Mouse (Mus musculus) heart, postnatal 36 days (tissue): Measurements from ENCODE around the gene Peli2. TPM values are rescaled to one million over a fixed set of nuclear protein-coding genes. Genes with fewer than 3 reads are reported as not detected.

ENCODE experiments used
- DNase-seq, 2 experiments: peaks; one replicate each; pipeline ENCODE4 v3.0.0; 2021 to 2022
- intact Hi-C: fragments of 180-260 bp; cut with DNase I; formaldehyde crosslinking; loops from one replicate; pipeline ENCODE4 v1.15.1; 2025
- total RNA-seq, 2 experiments: library from RNA; stranded (reverse); gene quantifications; 2 replicates each; pipeline ENCODE4 v1.2.3; 2021

Peli2 gene
- total RNA-seq, 2 experiments from 2014 or later, result 17.1 to 22.9 TPM

DNA sequence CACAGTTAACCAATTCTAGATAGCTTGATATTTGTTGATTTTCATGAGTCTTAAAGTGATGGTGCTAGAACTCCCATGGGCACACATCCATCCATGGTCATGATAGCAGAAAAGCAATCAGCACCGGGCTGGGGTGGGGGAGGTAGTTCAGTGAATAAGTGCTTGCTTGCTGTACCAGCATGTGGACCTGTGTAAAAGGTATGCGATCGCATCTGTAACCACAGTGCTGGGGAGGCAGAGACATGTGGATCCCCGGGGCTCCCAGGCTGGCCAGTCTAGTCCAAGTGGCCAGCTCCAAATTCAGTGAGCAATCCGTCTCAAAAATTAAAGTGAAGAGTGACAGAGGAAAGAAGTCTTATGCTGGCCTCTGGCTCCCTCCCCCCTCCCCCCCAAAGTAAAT, 3.4 kb downstream of the Peli2 start:
- intact Hi-C loops, result loop anchor here (5.0 to 10.0 kb wide), 6 partner anchors 68 to 941 kb away; partner anchors contain the start of genes Ap5m1 and Exoc5
- DNase-seq, result no peak

DNA sequence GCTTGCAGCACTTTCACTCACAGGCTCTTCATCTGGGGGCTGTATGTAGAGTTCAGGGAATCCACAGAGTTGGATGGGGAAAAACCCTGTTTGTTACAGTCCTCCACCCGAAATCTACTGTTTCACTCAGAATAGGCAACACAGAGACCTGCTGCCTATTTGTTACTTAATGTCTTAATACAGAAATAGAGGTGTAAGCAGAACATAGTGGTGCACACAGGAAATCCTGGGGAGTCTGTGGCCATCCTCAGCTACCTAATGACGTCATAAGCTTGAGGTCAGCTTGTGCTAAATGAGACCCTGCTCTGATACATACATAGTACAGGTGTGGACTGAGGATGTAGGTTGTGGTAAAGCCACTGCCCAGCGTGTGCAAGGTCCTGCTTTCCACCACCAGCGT, 4.2 kb downstream of the Peli2 start:
- intact Hi-C loops, result loop anchor here (5.0 to 10.0 kb wide), 6 partner anchors 67 to 940 kb away; partner anchors contain the start of genes Ap5m1 and Exoc5
- no peak for DNase-seq

DNA sequence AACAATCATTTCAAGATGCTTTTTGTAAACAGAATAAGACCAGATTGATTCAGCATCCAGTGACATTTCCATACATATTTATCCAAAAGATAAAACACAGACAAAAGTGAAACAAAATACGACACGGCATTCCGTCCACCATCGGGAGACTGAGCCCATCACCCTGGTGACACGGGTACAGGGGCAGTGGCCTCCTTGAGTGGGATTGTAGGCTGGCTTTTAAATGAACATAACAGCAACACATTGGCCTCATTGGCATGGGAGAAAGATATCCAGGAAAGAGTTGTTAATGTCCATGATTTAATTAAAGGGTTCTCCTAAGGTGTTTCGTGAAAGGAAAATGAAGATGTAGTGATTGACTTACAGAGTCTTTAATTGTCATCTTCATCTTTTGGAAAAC, 5.3 kb downstream of the Peli2 start:
- intact Hi-C loops, result loop anchor here (10.0 kb wide), 1 partner anchor 939 kb away; the partner anchor contains the start of genes Ap5m1 and Exoc5
- no peak for DNase-seq

DNA sequence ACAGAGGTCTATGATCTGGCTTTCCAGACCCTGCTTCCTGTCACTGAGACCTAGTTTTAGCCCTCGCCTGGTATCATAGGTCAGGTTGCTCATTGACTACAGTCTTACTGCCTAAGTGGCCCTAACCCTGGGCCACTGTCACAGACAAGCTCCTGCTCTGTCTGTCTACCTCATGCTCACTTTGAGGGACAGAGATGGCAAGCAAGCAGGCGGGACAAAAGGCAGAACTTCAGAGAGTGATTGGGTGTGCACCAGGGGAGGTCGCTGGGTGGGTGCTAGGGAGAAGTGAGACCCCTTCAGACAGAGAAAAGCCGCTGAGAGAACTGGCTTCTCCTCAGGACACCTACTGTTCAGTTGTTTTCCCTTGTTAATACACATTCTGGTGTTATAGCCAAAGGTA, 6.3 kb downstream of the Peli2 start:
- DNase-seq, result no peak
- intact Hi-C loops, result loop anchor here (10.0 kb wide), 1 partner anchor 938 kb away; the partner anchor contains the start of genes Ap5m1 and Exoc5

DNA sequence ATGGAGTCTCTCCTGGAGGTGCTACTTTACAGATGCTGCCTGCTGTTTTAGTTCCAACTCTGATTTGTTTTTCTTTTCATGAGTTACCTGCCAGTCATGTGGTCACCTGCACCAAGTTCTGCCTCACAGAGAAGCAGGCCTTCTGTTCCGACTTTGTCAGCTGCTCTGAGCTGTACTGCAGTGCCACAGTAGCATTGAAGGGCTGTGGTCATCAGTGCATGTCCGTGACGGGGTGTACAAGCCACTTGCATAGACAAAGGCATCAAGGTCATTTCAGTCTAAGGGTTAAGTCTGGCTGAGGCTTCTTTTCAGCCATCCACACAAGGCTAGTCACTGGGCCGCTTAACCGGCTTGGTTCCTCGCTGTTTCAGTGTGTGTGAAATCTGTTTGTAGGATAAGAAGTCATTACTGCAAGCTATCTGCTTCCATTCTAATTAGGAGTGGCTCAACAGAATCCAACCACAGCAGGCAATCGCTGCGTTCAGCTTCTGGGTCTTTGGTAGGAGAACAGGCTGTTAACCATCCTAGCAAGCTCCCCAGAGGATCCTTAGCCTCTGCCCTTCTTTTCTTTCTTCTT, 7.1 kb downstream of the Peli2 start:
- DNase-seq, result no peak
- intact Hi-C loops, result loop anchor here (10.0 kb wide), 1 partner anchor 937 kb away; the partner anchor contains the start of genes Ap5m1 and Exoc5

DNA sequence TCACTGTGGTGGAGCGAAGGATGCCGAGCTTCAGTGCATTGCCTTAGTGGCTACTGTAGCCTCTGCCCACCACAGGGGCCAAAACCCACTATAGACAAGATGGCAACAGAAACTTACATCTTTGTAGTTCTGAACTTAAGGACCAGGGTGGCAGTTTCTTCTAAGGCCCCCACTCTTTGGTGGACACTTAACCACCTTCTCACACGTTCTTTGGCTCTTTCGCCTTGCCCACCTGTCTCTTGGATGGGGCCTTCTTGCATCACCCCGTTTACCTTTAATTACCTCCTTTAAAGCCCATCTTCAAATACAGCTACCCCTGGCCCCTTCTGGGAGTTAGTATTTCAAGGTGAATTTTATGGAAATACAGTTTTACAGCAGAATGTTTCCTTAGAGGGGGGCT, 8.1 kb downstream of the Peli2 start:
- intact Hi-C loops, result loop anchor here (10.0 kb wide), 1 partner anchor 936 kb away; the partner anchor contains the start of genes Ap5m1 and Exoc5
- DNase-seq, result no peak

DNA sequence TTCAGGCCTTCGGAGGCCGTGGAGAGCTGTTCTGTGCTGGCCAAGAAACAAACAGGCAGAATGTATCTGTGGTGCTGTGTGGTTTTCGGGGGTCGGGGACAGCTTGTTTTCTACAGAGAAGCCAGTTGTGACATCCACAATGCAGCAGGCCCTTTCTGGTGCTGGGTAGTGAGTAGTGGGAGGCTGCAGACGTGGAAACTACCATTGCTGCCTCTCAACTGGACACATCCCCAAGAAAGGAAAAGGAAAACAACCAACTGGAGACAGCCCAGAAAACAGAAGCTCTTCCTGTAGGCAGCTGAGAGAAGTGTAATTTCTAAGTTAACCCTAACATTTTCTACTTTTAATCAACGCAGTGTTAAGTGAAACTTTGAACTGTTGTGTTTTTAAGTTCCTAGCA, 9.4 kb downstream of the Peli2 start:
- intact Hi-C loops, result loop anchor here (2.0 kb wide), 1 partner anchor 35 kb away; no protein-coding TSS in a partner anchor
- no peak for DNase-seq

DNA sequence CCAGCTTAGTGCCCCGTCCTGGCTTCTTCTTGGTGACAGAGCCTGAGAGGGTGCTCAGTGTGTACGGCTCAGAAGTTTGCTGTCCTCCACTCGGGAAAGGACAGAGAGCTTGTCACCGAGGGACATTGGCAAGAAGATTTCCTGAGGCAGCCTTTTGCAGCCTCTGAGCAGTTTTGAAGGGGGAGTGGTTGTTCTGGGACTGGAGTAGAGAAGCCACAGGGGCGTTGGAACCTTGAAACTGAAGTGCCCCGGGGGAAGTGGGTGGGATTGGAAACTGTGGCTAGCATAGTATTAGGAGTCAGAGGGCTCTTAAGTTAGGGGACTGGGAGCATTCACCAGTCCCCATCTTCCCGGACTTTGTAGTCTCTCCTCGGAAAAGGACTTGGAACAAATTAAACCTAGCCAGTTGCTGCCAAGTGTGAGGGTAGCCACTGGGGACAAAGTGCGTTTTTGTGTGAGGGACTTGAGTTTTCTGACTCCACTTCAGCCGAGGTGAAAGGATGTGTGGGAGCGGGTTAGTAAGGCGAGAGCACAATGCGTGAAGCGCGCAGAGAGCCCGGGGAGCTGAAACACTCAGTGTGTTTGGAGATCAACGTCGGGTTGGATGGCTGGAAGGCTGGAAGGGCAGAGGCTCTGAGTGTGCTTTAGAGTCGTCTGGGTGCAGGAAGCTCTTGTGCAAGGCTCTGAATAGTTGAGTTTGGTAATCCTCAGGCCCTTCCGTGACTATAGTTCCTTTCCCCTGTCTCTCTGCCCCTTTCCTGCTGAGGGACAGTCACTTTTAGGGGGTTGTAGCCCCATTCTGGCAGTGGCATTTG, 10.3 kb downstream of the Peli2 start:
- no peak for DNase-seq

DNA sequence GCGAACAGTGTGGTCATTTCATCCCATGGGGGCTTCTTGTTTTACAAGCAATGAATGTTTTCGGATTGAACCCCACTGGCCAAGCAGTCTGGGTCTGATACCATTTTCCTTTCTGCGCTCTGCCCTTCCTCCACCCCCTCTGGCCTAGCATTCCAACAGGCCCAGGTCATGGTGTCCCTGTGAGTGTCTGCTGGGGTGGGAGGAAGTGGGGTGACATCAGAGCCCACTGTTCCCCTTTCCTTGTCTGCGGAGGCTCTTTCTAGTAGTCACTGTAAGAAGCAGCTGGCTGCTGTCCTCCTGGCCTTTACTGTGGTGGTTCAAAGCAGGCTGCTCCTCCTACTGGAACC, 10.9 kb downstream of the Peli2 start:
- peak; percentile 50 to 66 for DNase-seq
- intact Hi-C loops, result loop anchor here (2.0 kb wide), 1 partner anchor 33 kb away; no protein-coding TSS in a partner anchor

More for the DNA sequence above, 10.3 kb downstream of the Peli2 start:
- intact Hi-C loops, result loop anchor here (2.0 kb wide), 1 partner anchor 34 kb away; no protein-coding TSS in a partner anchor

DNA sequence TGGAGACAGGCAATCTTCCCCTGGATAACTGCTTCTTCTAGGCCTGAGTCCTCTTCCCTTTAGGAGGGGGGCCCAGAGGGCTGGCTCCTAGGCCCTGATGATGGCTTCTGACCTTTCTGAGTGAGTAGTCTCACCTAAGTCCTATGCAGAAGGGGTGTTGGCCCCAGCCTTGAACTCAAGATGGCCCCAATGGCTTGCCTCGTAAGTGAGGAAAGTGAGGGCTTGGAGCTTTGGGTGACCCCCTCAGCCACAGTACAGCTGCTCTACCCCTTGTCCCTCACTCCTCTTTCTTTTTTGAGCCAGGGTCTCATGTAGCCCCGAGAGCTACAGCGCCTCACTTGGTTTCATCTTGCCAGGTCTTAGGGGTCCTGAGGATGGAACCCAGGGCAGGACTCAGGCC, 11.6 kb downstream of the Peli2 start:
- intact Hi-C loops, result no loop called here
- no peak for DNase-seq

DNA sequence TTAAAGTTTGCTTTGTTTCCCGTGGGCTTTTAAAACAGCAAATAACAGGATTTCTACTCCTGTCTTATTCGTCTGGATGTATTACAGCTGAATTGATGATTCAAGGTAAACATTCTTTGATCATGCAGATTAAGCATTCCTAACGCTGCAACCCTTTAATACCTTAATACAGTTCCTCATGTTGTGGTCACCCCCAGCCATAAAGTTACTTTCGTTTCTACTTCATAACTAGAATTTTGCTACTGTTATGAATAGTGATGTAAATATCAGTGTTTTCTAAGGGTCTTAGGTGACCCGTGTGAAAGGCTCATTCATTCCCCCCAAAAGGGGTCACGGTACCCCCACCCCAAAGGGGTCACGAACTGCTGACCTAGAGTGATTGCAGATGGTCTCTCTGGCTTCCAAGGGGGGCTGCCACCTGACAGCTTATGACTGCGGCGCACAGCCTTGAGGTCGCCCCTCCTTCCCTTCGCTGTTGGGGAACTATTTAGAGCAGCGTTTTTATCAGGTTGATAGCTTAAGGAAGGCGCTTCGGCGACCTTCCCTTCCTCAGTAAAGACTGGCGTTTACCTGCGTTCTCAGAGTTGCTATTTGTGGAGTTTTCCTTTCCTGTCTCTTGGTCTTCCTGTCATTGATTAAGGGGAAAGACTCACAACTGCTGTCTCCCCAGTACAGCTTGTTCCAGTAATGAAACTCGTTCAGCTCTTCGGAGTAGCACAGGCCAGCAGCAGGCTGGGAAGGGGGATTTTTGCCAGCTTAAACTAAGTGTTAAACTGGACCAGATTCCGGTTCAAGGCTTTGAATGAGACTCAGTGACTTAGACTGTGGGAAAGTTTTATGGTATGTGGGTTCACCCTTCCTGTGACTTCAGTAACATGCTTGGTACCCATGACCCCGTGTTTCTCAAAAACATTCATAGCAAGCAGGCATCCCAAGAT, 12.5 kb downstream of the Peli2 start:
- intact Hi-C loops, result no loop called here
- DNase-seq, result no peak

DNA sequence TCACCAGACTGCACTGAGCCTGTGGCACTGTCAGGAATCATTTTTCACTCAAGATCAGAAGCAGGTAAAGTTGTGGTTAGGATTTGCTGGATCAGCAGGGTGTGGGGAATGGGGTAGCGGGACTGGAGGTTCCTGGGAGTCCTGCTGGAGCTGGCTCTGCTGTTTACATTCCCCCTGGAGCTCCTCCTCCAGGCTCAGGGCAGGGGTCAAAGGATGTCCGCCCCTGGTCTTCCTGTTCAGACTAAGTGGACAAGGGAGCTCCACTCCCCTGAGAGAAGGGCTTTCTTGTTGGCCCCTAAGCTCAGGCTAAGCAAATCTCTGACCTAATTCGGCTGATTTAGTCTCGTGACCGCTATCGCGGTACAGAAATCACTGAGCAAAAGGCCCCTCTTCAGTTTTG, 13.7 kb downstream of the Peli2 start:
- intact Hi-C loops, result no loop called here
- peak in 1 of 2 experiments; percentile 56 for DNase-seq

DNA sequence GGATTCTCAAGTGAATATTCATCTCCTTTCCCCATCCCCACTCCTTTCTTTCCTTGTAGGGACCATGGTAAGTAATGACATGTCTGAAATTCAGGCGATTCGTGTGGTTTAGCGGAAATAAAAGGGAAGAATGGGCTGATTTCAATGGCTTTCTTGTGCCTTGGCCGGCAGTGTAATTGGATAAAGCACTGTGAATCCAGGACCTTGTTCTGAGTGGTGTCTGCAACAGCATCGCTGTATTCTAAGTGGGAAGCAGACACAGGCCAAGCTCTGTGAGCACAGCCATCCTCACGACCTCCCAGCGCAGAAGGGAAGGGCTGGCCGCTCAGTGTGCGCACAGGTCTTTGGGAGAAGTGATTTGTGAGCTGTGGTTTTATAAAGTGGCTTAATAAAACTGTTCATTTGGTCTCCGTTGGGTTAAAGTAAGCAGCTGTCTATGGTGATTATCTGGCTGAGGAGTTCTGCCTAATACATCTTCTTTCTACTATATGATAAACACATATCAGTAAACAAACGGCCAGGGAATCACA, 15.3 kb downstream of the Peli2 start:
- DNase-seq, result no peak
- intact Hi-C loops, result loop anchor here (5.0 kb wide), 1 partner anchor 311 kb away; the partner anchor contains the start of gene Tmem260

DNA sequence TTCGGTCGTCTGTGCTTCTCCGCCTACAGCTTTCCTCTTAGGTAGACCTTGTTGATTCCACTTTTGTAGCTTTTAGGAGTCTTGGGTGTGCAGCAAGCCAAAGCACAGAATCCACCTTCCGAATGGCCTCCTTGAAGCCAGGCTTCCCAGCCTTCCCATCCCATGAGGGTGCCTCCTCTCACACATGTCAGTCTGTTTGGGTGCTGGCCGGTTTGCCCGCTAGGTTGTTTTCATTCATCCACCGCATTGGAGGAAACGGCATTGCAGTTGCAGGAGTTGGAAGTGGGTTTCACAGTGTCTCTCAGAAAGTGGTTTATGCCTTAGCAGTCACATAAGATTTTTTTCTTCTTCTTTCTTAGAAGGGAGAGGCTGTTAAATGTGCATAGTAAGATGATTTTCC, 17.1 kb downstream of the Peli2 start:
- intact Hi-C loops, result loop anchor here (2.0 to 5.0 kb wide), 2 partner anchors 221 to 310 kb away; partner anchors contain the start of gene Tmem260
- no peak for DNase-seq

DNA sequence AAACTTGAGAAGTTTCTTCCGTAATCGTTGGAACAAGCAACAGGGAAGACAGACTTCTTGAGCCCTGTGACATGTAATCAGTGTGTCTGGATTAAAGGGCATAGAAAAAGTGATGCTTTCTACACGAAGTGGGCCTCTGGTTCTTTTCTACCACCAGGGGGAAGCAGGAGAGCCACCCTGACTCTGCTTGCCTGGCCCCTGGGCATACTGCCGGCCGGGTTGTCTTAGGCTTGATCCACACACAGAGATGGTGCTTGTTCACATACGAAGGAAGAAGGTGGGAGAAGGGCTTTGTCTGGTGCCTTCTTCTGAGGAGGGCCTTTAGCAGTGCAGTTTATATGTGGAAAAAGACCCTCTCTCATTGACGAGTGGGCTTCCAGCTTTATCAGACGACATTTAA, 17.5 kb downstream of the Peli2 start:
- no peak for DNase-seq
- intact Hi-C loops, result loop anchor here (2.0 to 5.0 kb wide), 2 partner anchors 221 to 309 kb away; partner anchors contain the start of gene Tmem260

DNA sequence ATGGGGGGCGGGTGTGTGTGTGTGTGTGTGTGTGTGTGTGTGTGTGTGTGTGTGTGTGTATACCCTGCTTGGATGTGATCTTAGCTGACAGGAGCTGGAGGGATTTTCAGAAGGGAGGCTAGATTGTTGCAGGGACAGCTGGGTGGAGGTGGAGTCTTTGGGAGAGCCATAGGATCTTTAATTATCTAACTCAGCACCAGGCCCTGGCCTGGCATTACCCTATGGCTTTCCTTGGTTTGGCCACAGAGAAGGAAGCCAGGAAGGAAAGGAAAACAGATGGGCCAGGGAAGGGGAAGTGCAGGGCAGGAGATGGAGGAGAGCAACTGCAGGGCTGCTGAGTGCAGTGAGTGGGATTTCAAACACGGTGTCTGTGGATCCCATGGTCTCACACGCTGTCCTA, 18.8 kb downstream of the Peli2 start:
- no peak for DNase-seq
- intact Hi-C loops, result loop anchor here (2.0 to 5.0 kb wide), 2 partner anchors 219 to 308 kb away; partner anchors contain the start of gene Tmem260

DNA sequence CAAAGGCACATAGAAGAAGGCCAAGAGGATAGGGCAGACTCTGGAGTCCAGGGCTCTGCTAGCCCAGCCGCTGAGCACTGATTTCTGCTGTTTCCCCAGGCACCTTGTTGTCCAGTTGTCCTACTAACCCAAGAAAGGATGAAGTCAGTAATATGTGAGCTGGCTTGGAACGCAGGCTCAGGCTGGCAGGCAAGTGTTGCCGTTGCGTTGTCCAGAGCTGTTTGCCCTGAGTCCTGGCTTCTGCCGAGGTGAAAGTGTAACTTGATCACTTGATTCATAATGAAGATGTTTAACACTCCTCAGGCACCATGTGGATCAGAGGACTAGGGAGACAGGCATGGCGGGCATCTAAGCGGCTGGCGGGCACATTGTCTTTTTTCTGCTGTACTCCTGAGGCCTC, 21.1 kb downstream of the Peli2 start:
- DNase-seq, result no peak
- intact Hi-C loops, result no loop called here

DNA sequence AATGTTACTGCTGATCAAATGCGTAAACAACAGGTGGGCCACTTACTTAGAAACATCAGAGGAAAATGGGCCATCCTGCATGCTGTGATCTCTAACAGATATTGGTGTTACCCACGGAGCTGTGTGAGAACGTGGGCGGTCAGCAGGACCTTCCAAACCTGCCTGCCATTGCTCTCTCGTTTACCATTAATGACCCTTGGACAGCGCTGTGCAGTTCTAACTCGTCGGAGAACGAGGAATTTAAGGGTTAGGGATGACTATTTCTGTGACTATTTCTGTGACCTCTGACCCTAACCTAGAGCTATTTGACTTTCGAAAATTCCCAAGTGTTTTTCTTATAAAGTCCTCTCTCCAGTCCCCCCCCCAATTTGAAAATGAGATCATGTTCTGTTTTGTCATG, 22.1 kb downstream of the Peli2 start:
- DNase-seq, result no peak
- intact Hi-C loops, result no loop called here

DNA sequence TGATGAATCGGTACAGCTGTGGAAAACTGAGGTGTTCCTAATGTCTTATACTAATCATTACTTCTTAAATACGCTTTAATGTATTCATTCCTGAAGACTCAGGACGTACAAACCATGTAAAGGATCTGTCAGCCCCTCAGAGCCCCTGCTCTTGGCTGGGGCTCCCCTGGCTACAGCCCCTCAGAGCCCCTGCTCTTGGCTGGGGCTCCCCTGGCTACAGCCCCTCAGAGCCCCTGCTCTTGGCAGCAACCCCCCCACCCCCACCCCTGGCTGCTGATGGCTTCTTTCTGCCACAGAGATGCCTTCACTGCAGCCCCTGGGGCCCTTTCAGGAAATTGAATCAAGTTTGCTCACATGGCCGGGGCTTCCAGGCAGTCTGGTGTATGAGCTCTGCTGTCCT, 22.5 kb downstream of the Peli2 start:
- DNase-seq, result no peak
- intact Hi-C loops, result no loop called here

DNA sequence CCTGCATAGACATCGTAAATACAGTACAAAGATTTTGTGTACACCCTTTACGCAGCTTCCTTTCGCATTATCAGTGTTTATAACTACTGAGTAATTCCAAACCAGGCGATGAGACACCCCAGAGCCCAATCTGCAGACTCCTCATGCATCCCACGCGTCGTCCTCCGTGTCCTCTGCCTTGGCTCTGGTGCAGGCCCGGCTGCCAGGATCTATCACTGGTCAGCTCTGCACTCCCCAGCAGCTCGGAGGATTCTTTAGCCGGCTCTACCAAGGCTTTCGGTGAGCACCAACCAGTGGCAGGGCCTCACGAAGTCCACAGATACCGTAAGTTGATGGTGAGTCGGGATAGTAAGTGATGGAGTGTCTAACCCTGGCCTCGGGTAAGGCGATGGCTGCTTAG, 23.7 kb downstream of the Peli2 start:
- intact Hi-C loops, result no loop called here
- DNase-seq, result no peak
